Mouse (Mus musculus) cortical plate, adult 2 months (tissue): Measurements from ENCODE around the gene Bbox1.

Experiments
- CTCF ChIP-seq: fragments of 200-500 bp; IDR thresholded peaks from 2 replicates; pipeline ENCODE4 v1.5.1; 2011; ENCODE audit warnings: mild to moderate bottlenecking, control low read depth, low read length; ENCODE audit not compliant: insufficient read depth; ENCODE audit errors: extremely low read depth
- POLR2A ChIP-seq: fragments of 200-500 bp; IDR thresholded peaks from 2 replicates; pipeline ENCODE4 v1.6.1; 2011; ENCODE audit warnings: mild to moderate bottlenecking, low read length, control low read depth; ENCODE audit not compliant: insufficient read depth; ENCODE audit errors: extremely low read depth

DNA sequence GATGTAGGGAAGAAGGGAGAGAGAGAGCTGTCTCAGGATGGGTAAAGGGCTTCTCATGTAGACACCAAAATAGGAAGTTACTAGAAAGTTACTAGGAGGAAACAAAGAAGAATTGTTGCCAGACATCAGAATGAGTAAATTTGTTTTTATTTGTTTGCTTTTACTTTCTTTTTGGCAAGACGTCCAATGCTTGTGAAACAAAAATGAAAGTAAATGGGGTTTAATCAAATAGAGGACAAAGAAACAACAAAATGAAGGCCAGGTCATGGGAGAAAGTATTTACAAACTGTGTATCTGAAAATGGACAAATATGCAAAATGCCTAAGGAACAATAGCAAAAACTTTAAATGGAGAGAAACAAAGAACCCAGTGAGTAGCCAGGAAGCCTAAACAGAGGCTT, 37.0 kb upstream of the Bbox1 start:
- no peak for TF ChIP-seq POLR2A
- TF ChIP-seq CTCF = no peak
